Mouse (Mus musculus) liver, embryonic 14.5 days (tissue): Measurements from ENCODE around the gene Tmem221. TPM values are rescaled to one million over a fixed set of nuclear protein-coding genes. Genes with fewer than 3 reads are reported as not detected.
A peak's percentile ranks its signal among the peaks of the same experiment; 100 is the strongest.

Experiments
- ATAC-seq: fragments of 200-750 bp; cut with Nextera tagmentation; 2 replicates; pipeline ENCODE4 v1.8.0; 2017; ENCODE audit warnings: moderate number of reproducible peaks, mild to moderate bottlenecking, moderate library complexity; ENCODE audit not compliant: insufficient read depth
- DNase-seq, 3 experiments: peaks; one replicate each; pipeline ENCODE4 v3.0.0-alpha.2; 2012 to 2013; ENCODE audit warnings: low read depth in 3 of 3, low spot score in 3 of 3
- H3K27ac ChIP-seq: fragments of 300-500 bp; sonication (generic); 2 replicates; pipeline ENCODE4 v1.5.1; 2014; ENCODE audit warnings: moderate library complexity, mild to moderate bottlenecking, control low read depth, inconsistent platforms
- H3K27me3 ChIP-seq: fragments of 300-500 bp; sonication (generic); 2 replicates; pipeline ENCODE4 v1.6.1; 2014; ENCODE audit warnings: mild to moderate bottlenecking, low read length, moderate library complexity; ENCODE audit not compliant: control insufficient read depth, insufficient read depth
- H3K36me3 ChIP-seq: fragments of 300-500 bp; sonication (generic); replicated peaks from 2 replicates; pipeline ENCODE4 v1.6.1; 2014; ENCODE audit warnings: low read depth; ENCODE audit not compliant: control insufficient read depth, insufficient read depth
- H3K4me1 ChIP-seq, 2 experiments: fragments of 200-500 bp in 1 of 2; fragments of 300-500 bp in 1 of 2; sonication (generic) in 1 of 2; replicated peaks; 2 replicates each; pipeline ENCODE4 v1.6.1; 2012 to 2014; ENCODE audit warnings: antibody characterized with exemption in 1 of 2, inconsistent platforms in 1 of 2, low read length in 1 of 2; ENCODE audit not compliant: control insufficient read depth in 2 of 2, insufficient read depth in 2 of 2
- H3K4me2 ChIP-seq: fragments of 300-500 bp; sonication (generic); 2 replicates; pipeline ENCODE4 v1.6.1; 2014; ENCODE audit warnings: low read depth, mild to moderate bottlenecking, control low read depth, moderate library complexity
- H3K4me3 ChIP-seq, 2 experiments: fragments of 200-500 bp in 1 of 2; fragments of 300-500 bp in 1 of 2; sonication (generic) in 1 of 2; 2 replicates each; pipeline ENCODE4 v1.5.1; 2012 to 2014; ENCODE audit warnings: low read depth in 2 of 2, low read length in 2 of 2, mild to moderate bottlenecking in 2 of 2, control low read depth in 1 of 2, inconsistent platforms in 1 of 2, moderate library complexity in 1 of 2; ENCODE audit not compliant: insufficient read depth in 1 of 2
- H3K9ac ChIP-seq: fragments of 300-500 bp; sonication (generic); replicated peaks from 2 replicates; pipeline ENCODE4 v1.6.1; 2014; ENCODE audit warnings: mild to moderate bottlenecking, control low read depth, moderate library complexity
- H3K9me3 ChIP-seq: fragments of 300-500 bp; sonication (generic); 2 replicates; pipeline ENCODE4 v1.6.1; 2016; ENCODE audit warnings: low read length, mixed read lengths; ENCODE audit not compliant: control insufficient read depth
- CTCF ChIP-seq: IDR thresholded peaks from 2 replicates; pipeline ENCODE4 v1.5.1; 2016; ENCODE audit warnings: antibody characterized with exemption, low read depth, control low read depth
- EP300 ChIP-seq: IDR thresholded peaks from 2 replicates; pipeline ENCODE4 v1.6.1; 2016; ENCODE audit warnings: antibody characterized with exemption, low read depth
- WGBS: fragments of 180-500 bp; shearing (Covaris S2); extraction: QIAGEN DNeasy Blood & Tissue Kit; methylation state at CpG from one replicate; pipeline ENCODE4 v1.1.7; 2014; ENCODE audit not compliant: insufficient replicate concordance; 5-methylcytosine and 5-hydroxymethylcytosine counted together
- polyA plus RNA-seq, 2 experiments: library from polyadenylated mRNA; depleted of rRNA in 1 of 2; stranded (reverse) in 1 of 2; unstranded in 1 of 2; fragments of >200 nt; fragmentation: Nextera tagmentation in 1 of 2; extraction: Ambion mirVana in 1 of 2; gene quantifications; 2 replicates each; pipeline versions ENCODE4 v1.2.1 to v1.2.3; 2012 to 2014

Gene Tmem221
- polyA plus RNA-seq, 2 experiments: 0.25 to 0.39 TPM

DNA sequence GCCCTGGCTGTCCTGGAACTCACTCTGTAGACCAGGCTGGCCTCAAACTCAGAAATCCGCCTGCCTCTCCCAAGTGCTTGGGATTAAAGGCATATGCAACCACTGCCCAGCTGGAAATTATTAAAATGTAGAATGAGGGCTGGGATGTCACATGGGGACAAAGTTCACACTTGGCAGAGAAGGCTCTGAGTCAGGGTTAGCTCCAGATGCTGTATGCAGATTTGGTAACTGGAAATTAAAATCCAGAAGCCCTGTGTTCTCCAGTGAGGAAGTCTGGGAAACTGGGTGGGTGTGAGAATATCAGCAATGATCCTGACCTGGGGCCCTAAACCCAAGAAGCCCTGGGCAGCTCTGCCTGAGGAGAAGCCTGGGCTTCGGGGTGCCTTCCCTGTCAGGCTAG is 49.4 kb downstream of the Tmem221 start:
- H3K9me3 ChIP-seq: no peaks in the 10 kb centered on the region
- WGBS: 57% methylated on average over 2 of the region's 2 CpGs
- TF ChIP-seq EP300: no peak
- TF ChIP-seq CTCF: no peak
- peaks cover 5 to 7% of the 10 kb centered on the region in 2 experiments; a peak in 3 of 4 replicates for H3K4me1 ChIP-seq
- no peaks in the 10 kb centered on the region for H3K36me3 ChIP-seq
- H3K27ac ChIP-seq: no peak overlapping the region
- H3K4me2 ChIP-seq: no peak overlapping the region
- H3K27me3 ChIP-seq: peaks cover 25% of the 10 kb centered on the region
- H3K4me3 ChIP-seq: no peak overlapping the region
- no peak for DNase-seq
- no peak overlapping the region for H3K9ac ChIP-seq
- ATAC-seq: no peak

DNA sequence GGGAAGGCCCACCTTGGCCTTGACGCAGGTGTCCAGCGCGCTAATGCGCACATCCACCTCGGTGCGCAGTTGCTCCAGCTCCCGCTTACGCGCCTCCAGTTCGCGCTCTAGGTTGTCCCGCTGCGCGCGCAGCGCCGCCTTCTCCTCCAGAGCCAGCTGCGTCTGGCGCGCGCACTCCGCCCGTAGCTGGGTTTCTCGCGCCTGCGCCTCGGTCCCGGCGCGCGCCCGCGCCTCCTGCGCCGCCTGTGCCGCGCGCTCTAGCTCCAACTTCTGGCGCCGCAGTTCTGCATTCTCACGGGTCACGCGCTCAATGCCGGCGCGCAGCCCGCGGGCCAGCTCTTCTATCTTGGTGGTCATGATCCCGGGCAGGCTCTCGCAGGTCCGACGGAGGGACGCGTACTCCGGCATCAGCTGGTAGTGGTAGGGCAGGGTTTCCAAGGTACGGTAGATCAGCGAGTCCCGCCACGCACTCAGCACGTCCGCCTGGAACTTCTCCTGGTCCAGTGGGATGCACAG is 51.0 kb downstream of the Tmem221 start:
- Histone ChIP-seq H3K4me2 (peak overlapping the region; percentile 58), H3K4me1 (peaks cover 5 to 6% of the 10 kb centered on the region in 2 experiments; a peak in 3 of 4 replicates), H3K36me3 (no peaks in the 10 kb centered on the region), H3K27ac (no peak overlapping the region), H3K9me3 (no peaks in the 10 kb centered on the region), H3K4me3 (peak overlapping the region in 1 of 2 experiments; percentile 10; a peak in 3 of 4 replicates), H3K9ac (no peak overlapping the region), H3K27me3 (peaks cover 25% of the 10 kb centered on the region)
- DNase-seq (peak; percentile 42 to 58 (median 49)), ATAC-seq (peak; percentile 56)
- under 1% methylated on average over 61 of the region's 61 CpGs for WGBS
- no peak for TF ChIP-seq EP300
- TF ChIP-seq CTCF: no peak

DNA sequence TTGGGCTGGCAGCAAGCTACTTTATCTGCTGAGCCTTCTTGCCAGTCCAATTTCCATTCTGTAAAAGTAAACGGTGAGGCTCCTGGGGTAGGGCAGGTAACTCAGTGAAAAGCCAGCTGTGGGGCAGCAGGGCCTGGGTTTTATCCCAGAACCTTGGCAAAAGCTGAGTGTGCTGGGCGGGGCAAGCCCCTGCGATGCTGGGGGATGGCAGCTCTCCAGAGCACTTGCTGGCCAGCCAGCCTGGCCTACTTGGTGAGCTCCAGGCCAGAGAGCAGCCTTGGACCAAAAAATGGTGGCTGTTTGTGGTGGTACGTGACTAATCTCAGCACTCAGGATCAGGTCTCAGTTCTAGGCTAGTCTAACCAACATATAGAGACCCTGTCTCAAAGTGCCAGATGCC is 52.7 kb downstream of the Tmem221 start:
- Histone ChIP-seq H3K27me3 (peaks cover 25% of the 10 kb centered on the region), H3K4me2 (no peak overlapping the region), H3K4me3 (no peak overlapping the region), H3K9me3 (no peaks in the 10 kb centered on the region), H3K4me1 (no peaks in the 10 kb centered on the region), H3K9ac (no peak overlapping the region), H3K36me3 (no peaks in the 10 kb centered on the region), H3K27ac (no peak overlapping the region)
- TF ChIP-seq CTCF (no peak), EP300 (no peak)
- WGBS: 67% methylated on average over 4 of the region's 4 CpGs
- ATAC-seq (no peak), DNase-seq (no peak)

DNA sequence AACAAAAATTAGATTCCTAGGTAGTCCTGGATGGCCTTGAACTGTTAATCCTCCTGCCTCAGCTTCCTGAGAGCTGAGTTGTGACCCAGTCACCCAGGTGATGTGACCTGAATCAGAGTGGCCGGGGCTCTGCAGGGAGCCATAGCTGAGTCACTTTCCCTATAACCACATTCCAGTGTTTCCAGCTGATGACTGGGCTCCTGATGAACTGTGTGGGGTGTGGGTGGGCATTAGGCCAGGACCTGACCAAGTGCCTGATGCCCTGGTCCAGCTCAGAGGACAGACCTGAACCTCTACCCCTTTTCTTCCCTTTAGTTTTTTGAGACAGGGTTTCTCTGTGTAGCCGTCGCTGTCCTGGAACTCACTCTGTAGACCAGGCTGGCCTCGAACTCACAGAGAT is 53.3 kb downstream of the Tmem221 start:
- DNase-seq (no peak), ATAC-seq (no peak)
- Histone ChIP-seq H3K4me2 (no peak overlapping the region), H3K27ac (no peak overlapping the region), H3K27me3 (peaks cover 25% of the 10 kb centered on the region), H3K4me3 (no peak overlapping the region), H3K9me3 (no peaks in the 10 kb centered on the region), H3K9ac (no peak overlapping the region), H3K4me1 (no peaks in the 10 kb centered on the region), H3K36me3 (no peaks in the 10 kb centered on the region)
- 71% methylated on average over 4 of the region's 4 CpGs for WGBS
- TF ChIP-seq CTCF: no peak
- TF ChIP-seq EP300: no peak

DNA sequence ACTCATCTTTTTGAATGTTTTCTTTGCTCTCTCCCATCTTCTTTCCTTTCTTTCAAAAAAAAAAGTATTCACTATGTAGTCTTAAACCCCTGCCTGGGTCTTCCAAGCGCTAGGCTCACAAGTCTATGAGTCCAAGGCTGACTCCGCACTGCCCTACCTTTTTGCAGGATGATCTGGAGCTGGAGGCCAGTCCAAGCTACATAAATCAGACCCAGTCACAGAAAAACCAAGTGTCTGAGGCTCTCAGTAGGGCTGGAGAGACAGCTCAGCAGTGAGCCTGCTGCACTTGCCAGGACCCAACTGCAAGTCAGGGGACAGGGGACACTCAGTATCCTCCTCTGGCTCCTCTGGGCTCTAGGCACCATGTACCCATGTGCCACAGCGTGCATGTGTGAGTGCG is 54.3 kb downstream of the Tmem221 start:
- H3K9ac ChIP-seq: no peak overlapping the region
- peaks cover 25% of the 10 kb centered on the region for H3K27me3 ChIP-seq
- H3K4me3 ChIP-seq: no peak overlapping the region
- ATAC-seq: no peak
- no peaks in the 10 kb centered on the region; a peak in 1 of 4 replicates for H3K4me1 ChIP-seq
- DNase-seq: no peak
- H3K4me2 ChIP-seq: no peak overlapping the region
- no peak for TF ChIP-seq CTCF
- H3K9me3 ChIP-seq: no peaks in the 10 kb centered on the region
- no peak overlapping the region for H3K27ac ChIP-seq
- no peaks in the 10 kb centered on the region for H3K36me3 ChIP-seq
- WGBS: 84% methylated on average over 4 of the region's 4 CpGs

Other genes starting within 250 kb of the Tmem221 start
- 41.9 and 57.2 TPM in 2 replicates for gene Use1, start 192.0 kb downstream of the Tmem221 start, polyA plus RNA-seq (2012; rRNA removed)
- 46.5 and 48.2 TPM in 2 replicates for gene Use1, start 192.0 kb downstream of the Tmem221 start, polyA plus RNA-seq (2014; fragmentation: Nextera tagmentation; extraction: Ambion mirVana)
- 2.8 and 3.1 TPM in 2 replicates for gene Ocel1, start 187.6 kb downstream of the Tmem221 start, polyA plus RNA-seq (2012; rRNA removed)
- gene Ocel1, start 187.6 kb downstream of the Tmem221 start, polyA plus RNA-seq (2014; fragmentation: Nextera tagmentation; extraction: Ambion mirVana): 1.9 and 2.8 TPM in 2 replicates
- gene Nr2f6, start 176.9 kb downstream of the Tmem221 start, polyA plus RNA-seq (2012; rRNA removed): 20.8 and 23.4 TPM in 2 replicates
- gene Nr2f6, start 176.9 kb downstream of the Tmem221 start, polyA plus RNA-seq (2014; fragmentation: Nextera tagmentation; extraction: Ambion mirVana): 19.1 and 22.4 TPM in 2 replicates
- 3.1 and 3.5 TPM in 2 replicates for gene Ushbp1, start 163.1 kb downstream of the Tmem221 start, polyA plus RNA-seq (2012; rRNA removed)
- 1.5 and 1.9 TPM in 2 replicates for gene Ushbp1, start 163.1 kb downstream of the Tmem221 start, polyA plus RNA-seq (2014; fragmentation: Nextera tagmentation; extraction: Ambion mirVana)
- 53.6 and 61.2 TPM in 2 replicates for gene Babam1, start 162.0 kb downstream of the Tmem221 start, polyA plus RNA-seq (2012; rRNA removed)
- 50.6 and 52.3 TPM in 2 replicates for gene Babam1, start 162.0 kb downstream of the Tmem221 start, polyA plus RNA-seq (2014; fragmentation: Nextera tagmentation; extraction: Ambion mirVana)
- gene Ankle1, start 152.9 kb downstream of the Tmem221 start, polyA plus RNA-seq (2012; rRNA removed): 52.5 and 58.0 TPM in 2 replicates
- gene Ankle1, start 152.9 kb downstream of the Tmem221 start, polyA plus RNA-seq (2014; fragmentation: Nextera tagmentation; extraction: Ambion mirVana): 17.8 and 19.0 TPM in 2 replicates
- 6.6 and 7.5 TPM in 2 replicates for gene Abhd8, start 95.2 kb downstream of the Tmem221 start, polyA plus RNA-seq (2012; rRNA removed)
- 5.3 and 6.8 TPM in 2 replicates for gene Abhd8, start 95.2 kb downstream of the Tmem221 start, polyA plus RNA-seq (2014; fragmentation: Nextera tagmentation; extraction: Ambion mirVana)
- gene Mrpl34, start 93.9 kb downstream of the Tmem221 start, polyA plus RNA-seq (2012; rRNA removed): 45.8 and 73.0 TPM in 2 replicates
- gene Mrpl34, start 93.9 kb downstream of the Tmem221 start, polyA plus RNA-seq (2014; fragmentation: Nextera tagmentation; extraction: Ambion mirVana): 109 and 114 TPM in 2 replicates
- 24.8 and 25.4 TPM in 2 replicates for gene Dda1, start 89.7 kb downstream of the Tmem221 start, polyA plus RNA-seq (2012; rRNA removed)
- gene Dda1, start 89.7 kb downstream of the Tmem221 start, polyA plus RNA-seq (2014; fragmentation: Nextera tagmentation; extraction: Ambion mirVana): 34.4 and 36.9 TPM in 2 replicates
- 1.4 and 1.7 TPM in 2 replicates for gene Ano8, start 72.9 kb downstream of the Tmem221 start, polyA plus RNA-seq (2012; rRNA removed)
- gene Ano8, start 72.9 kb downstream of the Tmem221 start, polyA plus RNA-seq (2014; fragmentation: Nextera tagmentation; extraction: Ambion mirVana): 0.14 and 0.15 TPM in 2 replicates
- gene Gtpbp3, start 70.8 kb downstream of the Tmem221 start, polyA plus RNA-seq (2012; rRNA removed): 9.2 and 10.0 TPM in 2 replicates
- 1.3 and 1.8 TPM in 2 replicates for gene Gtpbp3, start 70.8 kb downstream of the Tmem221 start, polyA plus RNA-seq (2014; fragmentation: Nextera tagmentation; extraction: Ambion mirVana)
- 15.4 and 16.8 TPM in 2 replicates for gene Plvap, start 47.1 kb downstream of the Tmem221 start, polyA plus RNA-seq (2012; rRNA removed)
- 15.9 and 18.4 TPM in 2 replicates for gene Plvap, start 47.1 kb downstream of the Tmem221 start, polyA plus RNA-seq (2014; fragmentation: Nextera tagmentation; extraction: Ambion mirVana)
- 0.09 and 0.11 TPM in 2 replicates for gene Ccdc194, start 33.2 kb downstream of the Tmem221 start, polyA plus RNA-seq (2012; rRNA removed)
- 0.19 TPM in 1 of 2 replicates, not detected in the other for gene Ccdc194, start 33.2 kb downstream of the Tmem221 start, polyA plus RNA-seq (2014; fragmentation: Nextera tagmentation; extraction: Ambion mirVana)
- gene Bst2, start 21.4 kb downstream of the Tmem221 start, polyA plus RNA-seq (2012; rRNA removed): 41.1 and 44.4 TPM in 2 replicates
- gene Bst2, start 21.4 kb downstream of the Tmem221 start, polyA plus RNA-seq (2014; fragmentation: Nextera tagmentation; extraction: Ambion mirVana): 12.2 and 14.2 TPM in 2 replicates
- gene Mvb12a, start 15.9 kb downstream of the Tmem221 start, polyA plus RNA-seq (2012; rRNA removed): 21.1 and 25.6 TPM in 2 replicates
- gene Mvb12a, start 15.9 kb downstream of the Tmem221 start, polyA plus RNA-seq (2014; fragmentation: Nextera tagmentation; extraction: Ambion mirVana): 31.1 and 35.2 TPM in 2 replicates
- gene Nxnl1, start 7.7 kb upstream of the Tmem221 start, polyA plus RNA-seq (2012; rRNA removed): not detected in 2 replicates
- 0.06 TPM in 2 replicates for gene Nxnl1, start 7.7 kb upstream of the Tmem221 start, polyA plus RNA-seq (2014; fragmentation: Nextera tagmentation; extraction: Ambion mirVana)
- gene Slc27a1, start 10.0 kb upstream of the Tmem221 start, polyA plus RNA-seq (2012; rRNA removed): 1.9 and 2.4 TPM in 2 replicates
- 0.28 and 0.71 TPM in 2 replicates for gene Slc27a1, start 10.0 kb upstream of the Tmem221 start, polyA plus RNA-seq (2014; fragmentation: Nextera tagmentation; extraction: Ambion mirVana)
- gene Pgls, start 33.3 kb upstream of the Tmem221 start, polyA plus RNA-seq (2012; rRNA removed): 45.6 and 58.5 TPM in 2 replicates
- 104 and 105 TPM in 2 replicates for gene Pgls, start 33.3 kb upstream of the Tmem221 start, polyA plus RNA-seq (2014; fragmentation: Nextera tagmentation; extraction: Ambion mirVana)
- gene Fam129c, start 38.8 kb upstream of the Tmem221 start, polyA plus RNA-seq (2012; rRNA removed): 1.1 TPM in 2 replicates
- gene Fam129c, start 38.8 kb upstream of the Tmem221 start, polyA plus RNA-seq (2014; fragmentation: Nextera tagmentation; extraction: Ambion mirVana): 0.56 and 0.99 TPM in 2 replicates
- gene Colgalt1, start 52.1 kb upstream of the Tmem221 start, polyA plus RNA-seq (2012; rRNA removed): 30.9 and 31.4 TPM in 2 replicates
- 20.5 and 20.7 TPM in 2 replicates for gene Colgalt1, start 52.1 kb upstream of the Tmem221 start, polyA plus RNA-seq (2014; fragmentation: Nextera tagmentation; extraction: Ambion mirVana)
- 0.13 and 0.15 TPM in 2 replicates for gene Unc13a, start 112.9 kb upstream of the Tmem221 start, polyA plus RNA-seq (2012; rRNA removed)
- gene Unc13a, start 112.9 kb upstream of the Tmem221 start, polyA plus RNA-seq (2014; fragmentation: Nextera tagmentation; extraction: Ambion mirVana): 0.18 and 0.34 TPM in 2 replicates
- gene Jak3, start 117.4 kb upstream of the Tmem221 start, polyA plus RNA-seq (2012; rRNA removed): 3.8 and 4.0 TPM in 2 replicates
- 3.0 and 3.1 TPM in 2 replicates for gene Jak3, start 117.4 kb upstream of the Tmem221 start, polyA plus RNA-seq (2014; fragmentation: Nextera tagmentation; extraction: Ambion mirVana)
- 0.48 and 0.73 TPM in 2 replicates for gene Insl3, start 130.3 kb upstream of the Tmem221 start, polyA plus RNA-seq (2012; rRNA removed)
- gene Insl3, start 130.3 kb upstream of the Tmem221 start, polyA plus RNA-seq (2014; fragmentation: Nextera tagmentation; extraction: Ambion mirVana): 1.2 and 1.5 TPM in 2 replicates
- 2.2 and 2.5 TPM in 2 replicates for gene B3gnt3, start 142.9 kb upstream of the Tmem221 start, polyA plus RNA-seq (2012; rRNA removed)
- 1.8 and 2.0 TPM in 2 replicates for gene B3gnt3, start 142.9 kb upstream of the Tmem221 start, polyA plus RNA-seq (2014; fragmentation: Nextera tagmentation; extraction: Ambion mirVana)
- 24.1 and 24.6 TPM in 2 replicates for gene Fcho1, start 166.8 kb upstream of the Tmem221 start, polyA plus RNA-seq (2012; rRNA removed)
- gene Fcho1, start 166.8 kb upstream of the Tmem221 start, polyA plus RNA-seq (2014; fragmentation: Nextera tagmentation; extraction: Ambion mirVana): 14.7 and 18.6 TPM in 2 replicates